8 mouse cellular contexts compared by ENCODE assay signal in genomic region chr2:29965250-29965843, GRCm38 (mm10). TPM values are rescaled to one million over a fixed set of nuclear protein-coding genes. Genes with fewer than 3 reads are reported as not detected.
DNase-seq lines count a peak whose midpoint lies in the region; ATAC-seq and TF ChIP-seq lines count a peak whose summit lies in the region.

Gene Sptan1 (plus strand): TSS chr2:29965560.

- H3K4me3 ChIP-seq in forebrain, embryonic 10.5 days, result peak within 1 kb of the TSS; percentile 96
- peak within 1 kb of the TSS; percentile 84 for H3K4me3 ChIP-seq in heart, embryonic 15.5 days
- peak within 1 kb of the TSS; percentile 57 to 62 for H3K4me3 ChIP-seq in liver, embryonic 14.5 days (ENCODE audit: insufficient read depth in 1 of 2, low read depth in 2 of 2, low read length in 2 of 2)
- H3K4me3 ChIP-seq in neural tube, embryonic 11.5 days (ENCODE audit: low read depth, low read length), result peak within 1 kb of the TSS; percentile 83
- H3K4me3 ChIP-seq in stomach, postnatal 0 days (ENCODE audit: low read depth, low read length), result peak within 1 kb of the TSS; percentile 100

- ATAC-seq in CD4-positive, CD25-positive, alpha-beta regulatory T cell, adult 4 months, result peak; percentile 87
- ATAC-seq in heart, embryonic 15.5 days (replicated peaks; ENCODE audit: insufficient number of reproducible peaks, insufficient read depth, low FRiP score, low read depth), result peak; percentile 98
- peak; percentile 90 for ATAC-seq in liver, embryonic 14.5 days (ENCODE audit: insufficient read depth)
- peak; percentile 98 for ATAC-seq in neural tube, embryonic 11.5 days (ENCODE audit: insufficient read depth, low FRiP score, low TSS enrichment)
- ATAC-seq in stomach, postnatal 0 days (ENCODE audit: low FRiP score, low TSS enrichment), result peak; percentile 99

- H3K27me3 ChIP-seq in forebrain, embryonic 10.5 days (ENCODE audit: poor library complexity, severe bottlenecking), result no peaks in the 10 kb centered on the region
- no peaks in the 10 kb centered on the region for H3K27me3 ChIP-seq in heart, embryonic 15.5 days
- peaks cover 50% of the 10 kb centered on the region for H3K27me3 ChIP-seq in liver, embryonic 14.5 days (ENCODE audit: control insufficient read depth, insufficient read depth, low read length)
- no peaks in the 10 kb centered on the region for H3K27me3 ChIP-seq in neural tube, embryonic 11.5 days (ENCODE audit: control insufficient read depth, insufficient read depth, low read length)
- H3K27me3 ChIP-seq in stomach, postnatal 0 days (ENCODE audit: control insufficient read depth, insufficient read depth, low read length), result no peaks in the 10 kb centered on the region

- peak within 1 kb of the TSS; percentile 97 for H3K27ac ChIP-seq in forebrain, embryonic 10.5 days
- peak within 1 kb of the TSS; percentile 98 for H3K27ac ChIP-seq in heart, embryonic 15.5 days
- H3K27ac ChIP-seq in liver, embryonic 14.5 days, result no peak within 1 kb of the TSS
- H3K27ac ChIP-seq in neural tube, embryonic 11.5 days (ENCODE audit: low read depth, low read length), result peak within 1 kb of the TSS; percentile 74
- peak within 1 kb of the TSS; percentile 95 for H3K27ac ChIP-seq in stomach, postnatal 0 days (replicated peaks)

- peak; percentile 31 for DNase-seq in c-Kit-negative CD71-positive TER-119-positive erythroid progenitor cells, embryonic 14.5 days (ENCODE audit: low read depth, low spot score)
- peak; percentile 96 for DNase-seq in forebrain, embryonic 10.5 days (ENCODE audit: extremely low spot score, low spot score)
- peak; percentile 97 to 98 for DNase-seq in kidney, postnatal 25 days
- peak; percentile 43 to 56 (median 48) for DNase-seq in liver, embryonic 14.5 days (ENCODE audit: low read depth in 3 of 3, low spot score in 3 of 3)
- DNase-seq in neural tube, embryonic 11.5 days (ENCODE audit: low spot score), result peak; percentile 98
- DNase-seq in stomach, postnatal 0 days (ENCODE audit: low spot score), result peak; percentile 99

- H3K9me3 ChIP-seq in forebrain, embryonic 10.5 days, result no peaks in the 10 kb centered on the region
- H3K9me3 ChIP-seq in heart, embryonic 15.5 days (replicated peaks), result no peaks in the 10 kb centered on the region
- H3K9me3 ChIP-seq in liver, embryonic 14.5 days (ENCODE audit: control insufficient read depth, low read length), result no peaks in the 10 kb centered on the region
- no peaks in the 10 kb centered on the region for H3K9me3 ChIP-seq in neural tube, embryonic 11.5 days (ENCODE audit: control insufficient read depth, low read length)
- no peaks in the 10 kb centered on the region for H3K9me3 ChIP-seq in stomach, postnatal 0 days (ENCODE audit: control insufficient read depth, low read length)

- H3K4me1 ChIP-seq in forebrain, embryonic 10.5 days, result peaks cover 46% of the 10 kb centered on the region
- H3K4me1 ChIP-seq in heart, embryonic 15.5 days (replicated peaks), result peaks cover 54% of the 10 kb centered on the region
- peaks cover 0 to 9% of the 10 kb centered on the region in 2 experiments; a peak in 2 of 4 replicates for H3K4me1 ChIP-seq in liver, embryonic 14.5 days (replicated peaks; ENCODE audit: control insufficient read depth in 2 of 2, insufficient read depth in 2 of 2, low read length in 1 of 2)
- H3K4me1 ChIP-seq in neural tube, embryonic 11.5 days (ENCODE audit: control insufficient read depth, insufficient read depth, low read length), result peaks cover 24% of the 10 kb centered on the region
- H3K4me1 ChIP-seq in stomach, postnatal 0 days (replicated peaks; ENCODE audit: control insufficient read depth, insufficient read depth), result peaks cover 9% of the 10 kb centered on the region

- H3K4me2 ChIP-seq in heart, embryonic 15.5 days, result peak within 1 kb of the TSS; percentile 66
- H3K4me2 ChIP-seq in liver, embryonic 14.5 days (ENCODE audit: low read depth), result peak within 1 kb of the TSS; percentile 65
- H3K4me2 ChIP-seq in neural tube, embryonic 11.5 days (ENCODE audit: low read depth), result peak within 1 kb of the TSS; percentile 55
- H3K4me2 ChIP-seq in stomach, postnatal 0 days (replicated peaks; ENCODE audit: low read depth), result peak within 1 kb of the TSS; percentile 73

- peaks cover 30% of the 10 kb centered on the region for H3K36me3 ChIP-seq in forebrain, embryonic 10.5 days (replicated peaks)
- H3K36me3 ChIP-seq in heart, embryonic 15.5 days, result peaks cover 8% of the 10 kb centered on the region; the same call in 1 of the 2 replicates
- no peaks in the 10 kb centered on the region for H3K36me3 ChIP-seq in liver, embryonic 14.5 days (replicated peaks; ENCODE audit: control insufficient read depth, insufficient read depth, low read depth)
- peaks cover 7% of the 10 kb centered on the region for H3K36me3 ChIP-seq in neural tube, embryonic 11.5 days (ENCODE audit: control insufficient read depth, insufficient read depth, low read length)
- 0 out of 2 replicates have a peak, but pooled peaks cover 4% of the 10 kb centered on the region for H3K36me3 ChIP-seq in stomach, postnatal 0 days (ENCODE audit: control insufficient read depth, insufficient read depth, low read length)

- peak within 1 kb of the TSS; percentile 96 for H3K9ac ChIP-seq in heart, embryonic 15.5 days
- peak within 1 kb of the TSS; percentile 39 for H3K9ac ChIP-seq in liver, embryonic 14.5 days (replicated peaks)
- H3K9ac ChIP-seq in neural tube, embryonic 11.5 days (ENCODE audit: low read length), result peak within 1 kb of the TSS; percentile 90
- H3K9ac ChIP-seq in stomach, postnatal 0 days (ENCODE audit: low read length), result peak within 1 kb of the TSS; percentile 98

- no peak for TF ChIP-seq CTCF in liver, embryonic 14.5 days (IDR thresholded peaks at IDR 0.05; ENCODE audit: low read depth)
- TF ChIP-seq CTCF in stomach, postnatal 0 days (IDR thresholded peaks at IDR 0.05; ENCODE audit: low read depth), result no peak

- no peak for TF ChIP-seq EP300 in liver, embryonic 14.5 days (IDR thresholded peaks at IDR 0.05; ENCODE audit: low read depth)
- TF ChIP-seq EP300 in stomach, postnatal 0 days (optimal IDR thresholded peaks at IDR 0.05), result no peak

- WGBS in forebrain, embryonic 10.5 days, result under 1% methylated on average over 77 of the region's 82 CpGs
- WGBS in heart, embryonic 15.5 days, result under 1% methylated on average over 78 of the region's 82 CpGs
- WGBS in liver, embryonic 14.5 days (ENCODE audit: insufficient replicate concordance), result under 1% methylated on average over 82 of the region's 82 CpGs
- under 1% methylated on average over 75 of the region's 82 CpGs for WGBS in neural tube, embryonic 11.5 days
- WGBS in stomach, postnatal 0 days, result under 1% methylated on average over 66 of the region's 82 CpGs

RNA-seq across cellular contexts. Expression of gene Sptan1, which starts in this region (rescaled TPM):
- polyA plus RNA-seq in CD4-positive, CD25-positive, alpha-beta regulatory T cell, adult 4 months (2017; shearing (Covaris generic)), result 100 to 1,000 TPM in 1 of 2 experiments, 10 to 100 TPM in 1; 70.4 to 103 TPM
- polyA plus RNA-seq in forebrain, embryonic 10.5 days (2016; fragmentation: Nextera tagmentation; extraction: Ambion mirVana), result 85.9 and 90.3 TPM in 2 replicates
- 81.7 and 104 TPM in 2 replicates for polyA plus RNA-seq in heart, embryonic 15.5 days (2015; fragmentation: Nextera tagmentation; extraction: Ambion mirVana)
- polyA plus RNA-seq in liver, embryonic 14.5 days (2012; rRNA removed), result 11.5 and 21.1 TPM in 2 replicates
- 14.5 and 14.6 TPM in 2 replicates for polyA plus RNA-seq in liver, embryonic 14.5 days (2014; fragmentation: Nextera tagmentation; extraction: Ambion mirVana)
- polyA plus RNA-seq in neural tube, embryonic 11.5 days (2014; fragmentation: Nextera tagmentation; extraction: Ambion mirVana), result 194 and 196 TPM in 2 replicates
- 44.2 and 48.3 TPM in 2 replicates for polyA plus RNA-seq in stomach, postnatal 0 days (2015; fragmentation: Nextera tagmentation; extraction: Ambion mirVana)

Comparison
In these comparisons a context has a peak if more than half of its experiments do, and no peak if none do; other contexts are left out.
1. DNase-seq: peak in every context shown above with its lines; median percentile 99 in stomach, postnatal 0 days; 98 in neural tube, embryonic 11.5 days; 98 in kidney, postnatal 25 days; 96 in forebrain, embryonic 10.5 days; 48 in liver, embryonic 14.5 days; 31 in c-Kit-negative CD71-positive TER-119-positive erythroid progenitor cells, embryonic 14.5 days.
2. H3K9ac ChIP-seq: peak in every context shown above with its lines; median percentile 98 in stomach, postnatal 0 days; 96 in heart, embryonic 15.5 days; 90 in neural tube, embryonic 11.5 days; 39 in liver, embryonic 14.5 days.